Mouse (Mus musculus) neural tube, embryonic 13.5 days (tissue): ENCODE measurements around the gene Hist1h2bq. TPM values are rescaled to one million over a fixed set of nuclear protein-coding genes. Genes with fewer than 3 reads are reported as not detected.
A peak's percentile ranks its signal among the peaks of the same experiment; 100 is the strongest.
"Not testable (repeated sequence)": the region's sequence is repeated elsewhere in the genome, so short reads cannot be mapped to it uniquely, and the experiment has no call there.

ENCODE experiments used
- ATAC-seq: fragments of 200-750 bp; cut with Nextera tagmentation; 2 replicates; pipeline ENCODE4 v1.8.0; 2017; ENCODE audit warnings: low read depth, mild to moderate bottlenecking, moderate TSS enrichment, moderate library complexity
- H3K27ac ChIP-seq: fragments of 300-500 bp; sonication (generic); replicated peaks from 2 replicates; pipeline ENCODE4 v1.5.1; 2015; ENCODE audit warnings: moderate library complexity, mild to moderate bottlenecking, inconsistent platforms
- H3K27me3 ChIP-seq: fragments of 300-500 bp; sonication (generic); 2 replicates; pipeline ENCODE4 v1.6.1; 2015; ENCODE audit warnings: mild to moderate bottlenecking, inconsistent platforms
- H3K36me3 ChIP-seq: fragments of 300-500 bp; sonication (generic); 2 replicates; pipeline ENCODE4 v1.6.1; 2015; ENCODE audit warnings: mild to moderate bottlenecking, inconsistent platforms
- H3K4me1 ChIP-seq: fragments of 300-500 bp; sonication (generic); replicated peaks from 2 replicates; pipeline ENCODE4 v1.6.1; 2015; ENCODE audit warnings: inconsistent platforms
- H3K4me2 ChIP-seq: fragments of 300-500 bp; sonication (generic); 2 replicates; pipeline ENCODE4 v1.6.1; 2015; ENCODE audit warnings: inconsistent platforms, mild to moderate bottlenecking, moderate library complexity
- H3K4me3 ChIP-seq: fragments of 300-500 bp; sonication (generic); 2 replicates; pipeline ENCODE4 v1.5.1; 2015; ENCODE audit warnings: mild to moderate bottlenecking, inconsistent platforms
- H3K9ac ChIP-seq: fragments of 300-500 bp; sonication (generic); 2 replicates; pipeline ENCODE4 v1.6.1; 2015; ENCODE audit warnings: moderate library complexity, mild to moderate bottlenecking, inconsistent platforms
- H3K9me3 ChIP-seq: fragments of 300-500 bp; sonication (generic); 2 replicates; pipeline ENCODE4 v1.6.1; 2016; ENCODE audit warnings: inconsistent platforms
- WGBS: fragments of 180-500 bp; shearing (Covaris S2); methylation state at CpG from one replicate; pipeline ENCODE4 v1.1.7; 2015; 5-methylcytosine and 5-hydroxymethylcytosine counted together
- polyA plus RNA-seq: library from polyadenylated mRNA; unstranded; fragments of >200 nt; fragmentation: Nextera tagmentation; extraction: Ambion mirVana; gene quantifications from 2 replicates; pipeline ENCODE4 v1.2.1, GENCODE M21; 2015

Hist1h2bq gene
- polyA plus RNA-seq, 1 experiment from 2014 or later: 4.3 TPM

GRCm38 (mm10) chr13:21786189-21786898, 23.7 kb downstream of the Hist1h2bq start:
- H3K9me3 ChIP-seq: no peaks in the 10 kb centered on the region
- no peaks in the 10 kb centered on the region for H3K27me3 ChIP-seq
- WGBS: 1% methylated on average over 8 of the region's 8 CpGs
- H3K4me3 ChIP-seq: peak overlapping the region; percentile 39
- H3K9ac ChIP-seq: peak overlapping the region; percentile 64
- ATAC-seq: no peak
- H3K27ac ChIP-seq: peak overlapping the region; percentile 76
- H3K4me1 ChIP-seq: peaks cover 44% of the 10 kb centered on the region
- peak overlapping the region; percentile 62 for H3K4me2 ChIP-seq
- no peaks in the 10 kb centered on the region for H3K36me3 ChIP-seq

- H3K9me3 ChIP-seq: no peaks in the 10 kb centered on the region
- ATAC-seq: no peak
- H3K36me3 ChIP-seq: no peaks in the 10 kb centered on the region
- peak overlapping the region; percentile 28 for H3K9ac ChIP-seq
- H3K4me3 ChIP-seq: 0 out of 2 replicates have a peak overlapping the region, but pooled peaks have one; percentile 40
- H3K4me2 ChIP-seq: peak overlapping the region; percentile 80
- no peaks in the 10 kb centered on the region for H3K27me3 ChIP-seq
- peak overlapping the region; percentile 59 for H3K27ac ChIP-seq
- peaks cover 54% of the 10 kb centered on the region for H3K4me1 ChIP-seq
- 13% methylated on average over 6 of the region's 6 CpGs for WGBS
Observed at GRCm38 (mm10) chr13:21784311-21784710, 25.7 kb downstream of the Hist1h2bq start.

GRCm38 (mm10) chr13:21783734-21784161, 26.2 kb downstream of the Hist1h2bq start:
- Histone ChIP-seq H3K9me3 (no peaks in the 10 kb centered on the region), H3K4me3 (peak overlapping the region; percentile 40), H3K4me1 (peaks cover 56% of the 10 kb centered on the region), H3K27ac (peak overlapping the region; percentile 59), H3K4me2 (peak overlapping the region; percentile 80), H3K36me3 (no peaks in the 10 kb centered on the region), H3K9ac (peak overlapping the region; percentile 28), H3K27me3 (no peaks in the 10 kb centered on the region)
- WGBS: 2% methylated on average over 9 of the region's 9 CpGs
- no peak for ATAC-seq

GRCm38 (mm10) chr13:21783255-21783617, 26.8 kb downstream of the Hist1h2bq start, which contains the start of gene Hist1h3i:
TSS of gene Hist1h3i (minus strand) at chr13:21783370.
- WGBS: 0% methylated on average over 14 of the region's 20 CpGs
- H3K4me1 ChIP-seq: peaks cover 59% of the 10 kb centered on the region

GRCm38 (mm10) chr13:21782361-21783254, 27.4 kb downstream of the Hist1h2bq start:
- WGBS: under 1% methylated on average over 18 of the region's 35 CpGs
- H3K27ac ChIP-seq: peak overlapping the region; percentile 84
- H3K4me2 ChIP-seq: peak overlapping the region; percentile 80
- H3K36me3 ChIP-seq, ATAC-seq, H3K27me3 ChIP-seq, H3K9me3 ChIP-seq: not testable (repeated sequence)
- H3K4me1 ChIP-seq: peaks cover 56% of the 10 kb centered on the region
- peak overlapping the region; percentile 40 for H3K4me3 ChIP-seq
- peak overlapping the region; percentile 70 for H3K9ac ChIP-seq

More at GRCm38 (mm10) chr13:21783255-21783617, 26.8 kb downstream of the Hist1h2bq start, which contains the start of gene Hist1h3i:
- Histone ChIP-seq H3K9me3 (no peaks in the 10 kb centered on the region), H3K4me2 (peak within 1 kb of the TSS; percentile 80), H3K9ac (peak within 1 kb of the TSS; percentile 70), H3K27ac (peak within 1 kb of the TSS; percentile 84), H3K27me3 (no peaks in the 10 kb centered on the region), H3K36me3 (no peaks in the 10 kb centered on the region), H3K4me3 (peak within 1 kb of the TSS; percentile 40)
- peak; percentile 76 for ATAC-seq

GRCm38 (mm10) chr13:21781639-21782038, 28.4 kb downstream of the Hist1h2bq start:
- Histone ChIP-seq H3K4me3 (no peak overlapping the region), H3K36me3 (no peaks in the 10 kb centered on the region), H3K9ac (no peak overlapping the region), H3K9me3 (no peaks in the 10 kb centered on the region), H3K27ac (no peak overlapping the region), H3K4me1 (peaks cover 56% of the 10 kb centered on the region), H3K27me3 (no peaks in the 10 kb centered on the region), H3K4me2 (no peak overlapping the region)
- no peak for ATAC-seq
- WGBS: 90% methylated on average over 1 of the region's 1 CpGs

- Histone ChIP-seq H3K9ac (no peak overlapping the region), H3K27ac (no peak overlapping the region), H3K4me1 (peaks cover 50% of the 10 kb centered on the region), H3K4me2 (peak overlapping the region; percentile 94), H3K27me3 (no peaks in the 10 kb centered on the region), H3K36me3 (no peaks in the 10 kb centered on the region), H3K4me3 (peak overlapping the region; percentile 54; the same call in 1 of the 2 replicates), H3K9me3 (no peaks in the 10 kb centered on the region)
- no peak for ATAC-seq
- WGBS: 50% methylated on average over 6 of the region's 6 CpGs
Observed at GRCm38 (mm10) chr13:21781021-21781555, 28.9 kb downstream of the Hist1h2bq start.

GRCm38 (mm10) chr13:21779767-21780731, 29.9 kb downstream of the Hist1h2bq start, which contains the start of gene Hist1h1b:
TSS of gene Hist1h1b (minus strand) at chr13:21780625.
- Histone ChIP-seq H3K9ac (peak within 1 kb of the TSS; percentile 71), H3K36me3 (no peaks in the 10 kb centered on the region), H3K9me3 (no peaks in the 10 kb centered on the region), H3K27ac (peak within 1 kb of the TSS; percentile 82), H3K4me1 (peaks cover 45% of the 10 kb centered on the region), H3K4me2 (peak within 1 kb of the TSS; percentile 94), H3K27me3 (no peaks in the 10 kb centered on the region), H3K4me3 (peak within 1 kb of the TSS; percentile 54)
- ATAC-seq: peak; percentile 2; the same call in 1 of the 2 replicates
- WGBS: under 1% methylated on average over 44 of the region's 44 CpGs

GRCm38 (mm10) chr13:21778814-21779766, 30.9 kb downstream of the Hist1h2bq start:
- peak; percentile 94 for ATAC-seq
- no peaks in the 10 kb centered on the region for H3K27me3 ChIP-seq

More at GRCm38 (mm10) chr13:21778814-21779766, 30.9 kb downstream of the Hist1h2bq start:
- H3K4me2 ChIP-seq: peak overlapping the region; percentile 94
- H3K4me1 ChIP-seq: peaks cover 42% of the 10 kb centered on the region
- H3K36me3 ChIP-seq: no peaks in the 10 kb centered on the region
- peak overlapping the region; percentile 82 for H3K27ac ChIP-seq
- WGBS: 5% methylated on average over 33 of the region's 33 CpGs
- H3K4me3 ChIP-seq: peak overlapping the region; percentile 54
- no peaks in the 10 kb centered on the region for H3K9me3 ChIP-seq
- H3K9ac ChIP-seq: peak overlapping the region; percentile 71
